Mouse (Mus musculus): ENCODE results near the gene Fam25c.

The Fam25c gene

GRCm38 (mm10) chr14:34363490-34364253, 8.4 kb upstream of the Fam25c start:
- no peak for DNase-seq (ENCODE audit: low spot score)

DNA sequence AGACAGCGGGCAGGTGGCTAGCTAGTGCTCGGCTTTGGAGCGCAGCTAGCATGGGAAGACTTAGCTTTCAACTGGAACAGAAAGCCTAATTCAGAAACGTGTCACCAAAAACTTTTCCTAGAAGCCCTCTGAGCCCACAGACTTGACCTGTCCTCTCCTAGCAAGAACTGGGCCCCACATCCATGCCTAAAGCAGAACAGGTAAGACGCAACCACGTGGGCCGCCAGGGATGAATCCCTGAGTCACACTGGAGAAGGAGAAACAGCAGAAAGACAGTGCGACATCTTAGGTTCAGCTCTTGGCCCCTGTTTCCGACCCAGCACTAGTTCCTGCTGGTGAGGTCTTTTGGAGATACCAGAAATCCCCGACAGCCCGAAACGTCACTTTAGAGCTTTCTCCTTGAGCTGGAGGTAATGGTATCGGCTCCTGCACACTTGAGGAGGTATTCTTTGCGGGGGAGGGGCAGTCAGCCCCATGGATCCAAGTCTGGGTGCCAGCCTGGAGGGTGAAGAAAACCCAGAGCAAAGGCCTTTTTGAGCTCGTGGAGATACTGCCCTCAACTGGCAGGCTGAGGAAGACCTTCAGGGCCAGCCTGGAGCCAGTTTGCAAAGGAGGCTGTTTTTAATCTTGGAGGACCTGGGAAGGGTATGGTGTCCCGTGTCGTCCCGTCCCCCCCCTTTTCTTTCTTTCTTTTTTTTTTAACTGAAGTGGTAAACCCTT, 7.7 kb upstream of the Fam25c start:
- DNase-seq (ENCODE audit: low spot score): peak; percentile 25

DNA sequence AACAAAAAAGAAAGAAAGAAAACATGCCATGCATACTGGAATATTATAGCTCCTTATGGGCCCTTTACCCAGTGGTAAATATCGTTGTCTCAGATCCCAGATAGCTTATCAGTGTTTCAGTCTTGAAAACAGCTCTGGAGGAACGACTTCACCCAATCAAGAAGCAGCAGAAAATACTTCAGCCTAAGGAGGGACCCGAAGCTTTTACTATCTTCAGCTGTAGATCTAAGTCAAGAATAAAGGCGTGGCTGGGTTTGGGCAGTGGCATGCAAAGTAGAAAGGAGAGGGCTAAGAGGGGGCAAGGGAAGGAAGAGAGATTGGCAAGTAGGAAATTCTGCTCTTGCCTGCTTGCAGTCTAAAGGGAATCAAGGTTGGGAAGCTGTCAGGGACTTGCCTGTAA, 6.9 kb upstream of the Fam25c start:
- DNase-seq (ENCODE audit: low spot score): no peak

- DNase-seq (ENCODE audit: low spot score): no peak
Measured at GRCm38 (mm10) chr14:34360251-34360650, 5.0 kb upstream of the Fam25c start.

DNA sequence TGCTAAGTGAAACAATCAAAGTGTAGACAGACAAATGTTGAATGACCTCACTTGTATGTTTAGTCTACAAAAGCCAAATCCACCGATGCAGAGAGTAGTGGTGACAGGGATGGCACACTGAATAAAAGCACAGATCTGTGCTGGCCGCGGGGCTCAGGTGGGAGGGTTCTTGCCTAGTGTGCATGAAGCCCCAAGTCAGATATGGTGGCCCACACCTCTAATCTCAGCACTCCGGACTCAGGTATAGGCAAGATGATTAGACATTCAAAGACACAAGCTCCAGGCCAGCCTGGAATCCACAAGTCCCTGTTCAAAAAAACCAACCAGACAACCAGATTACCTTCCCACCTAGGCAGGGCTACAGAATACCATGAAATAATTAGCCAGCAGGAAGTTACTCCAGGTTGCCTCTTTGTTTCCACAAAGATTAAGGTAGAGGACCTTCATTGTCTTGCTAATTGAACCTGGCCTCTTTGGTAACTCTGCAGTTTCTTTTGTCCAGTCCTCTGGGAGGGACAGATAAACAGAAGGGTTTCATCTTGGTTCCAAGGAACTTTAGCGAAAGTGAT, 4.5 kb upstream of the Fam25c start:
- no peak for DNase-seq (ENCODE audit: low spot score)

- no peak for DNase-seq (ENCODE audit: low spot score)
Measured at GRCm38 (mm10) chr14:34357671-34358455, 2.6 kb upstream of the Fam25c start.

DNA sequence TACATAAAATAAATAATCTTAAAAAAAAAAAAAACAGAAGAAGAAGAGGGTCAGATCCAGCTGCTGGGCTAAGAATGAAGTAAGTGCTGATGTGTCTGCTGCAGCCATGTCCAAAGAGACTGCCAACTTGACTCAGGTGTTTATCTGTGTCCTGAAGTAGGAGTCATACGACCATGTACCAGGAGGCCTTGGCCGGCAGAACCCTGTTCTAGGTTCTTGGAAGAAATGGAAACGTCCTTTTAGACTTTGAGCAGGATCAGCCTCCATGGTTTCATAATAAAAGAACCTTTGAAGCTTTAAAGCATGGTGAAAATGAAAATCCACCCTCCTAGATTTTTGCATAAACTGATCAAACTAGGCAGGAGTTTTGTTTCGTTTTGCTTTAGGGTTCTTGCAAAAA, 777 bp downstream of the Fam25c start:
- no peak for DNase-seq (ENCODE audit: low spot score)

- no peak for DNase-seq (ENCODE audit: low spot score)
Measured at GRCm38 (mm10) chr14:34353326-34353725, 1.9 kb downstream of the Fam25c start.

- no peak for DNase-seq (ENCODE audit: low spot score)
Measured at GRCm38 (mm10) chr14:34352523-34352922, 2.7 kb downstream of the Fam25c start.

- no peak for DNase-seq (ENCODE audit: low spot score)
Measured at GRCm38 (mm10) chr14:34351660-34352059, 3.6 kb downstream of the Fam25c start.

GRCm38 (mm10) chr14:34349007-34349406, 6.2 kb downstream of the Fam25c start:
- no peak for DNase-seq (ENCODE audit: low spot score)

GRCm38 (mm10) chr14:34348301-34348700, 6.9 kb downstream of the Fam25c start:
- no peak for DNase-seq (ENCODE audit: low spot score)

DNA sequence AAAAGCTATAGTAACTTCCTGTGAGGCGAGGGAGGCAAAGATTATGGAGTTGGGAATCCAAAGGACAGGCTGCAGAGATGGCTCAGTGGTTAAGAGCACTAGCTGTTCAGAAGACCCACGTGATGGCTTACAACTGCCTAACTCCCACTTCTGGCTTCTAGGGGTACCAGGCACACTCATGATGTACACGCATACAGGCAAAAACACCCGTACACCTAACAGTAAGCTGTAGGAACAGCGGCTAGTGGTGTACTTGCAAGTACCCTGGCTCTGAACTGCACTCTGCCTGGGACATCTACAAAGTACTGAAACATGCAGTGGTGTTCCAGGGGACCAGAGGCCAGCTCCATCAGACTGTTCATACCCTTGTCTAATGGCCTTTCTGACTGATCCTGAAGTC, 8.1 kb downstream of the Fam25c start:
- no peak for DNase-seq (ENCODE audit: low spot score)

- no peak for DNase-seq (ENCODE audit: low spot score)
Measured at GRCm38 (mm10) chr14:34345771-34346566, 9.3 kb downstream of the Fam25c start.

DNA sequence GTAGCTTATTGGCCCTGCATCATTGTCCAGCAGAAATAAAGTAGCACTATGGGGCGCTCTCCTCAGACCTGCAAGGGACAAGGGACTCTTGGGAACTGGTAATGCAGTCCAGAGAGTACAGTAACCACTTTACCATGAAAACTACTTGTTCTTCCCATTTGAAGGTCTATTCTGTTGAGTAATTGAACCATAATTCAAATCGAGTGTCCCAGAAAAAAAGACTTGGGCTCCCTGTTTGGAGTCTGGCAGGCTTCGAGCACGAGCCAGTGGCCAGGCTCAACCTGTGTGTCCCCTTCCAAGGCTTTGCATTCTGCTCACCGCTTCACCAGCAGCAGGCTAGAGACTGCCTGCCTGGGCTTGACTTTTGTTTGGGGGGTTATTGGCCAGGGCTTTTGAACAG, 10.9 kb downstream of the Fam25c start:
- DNase-seq (ENCODE audit: low spot score): no peak

DNA sequence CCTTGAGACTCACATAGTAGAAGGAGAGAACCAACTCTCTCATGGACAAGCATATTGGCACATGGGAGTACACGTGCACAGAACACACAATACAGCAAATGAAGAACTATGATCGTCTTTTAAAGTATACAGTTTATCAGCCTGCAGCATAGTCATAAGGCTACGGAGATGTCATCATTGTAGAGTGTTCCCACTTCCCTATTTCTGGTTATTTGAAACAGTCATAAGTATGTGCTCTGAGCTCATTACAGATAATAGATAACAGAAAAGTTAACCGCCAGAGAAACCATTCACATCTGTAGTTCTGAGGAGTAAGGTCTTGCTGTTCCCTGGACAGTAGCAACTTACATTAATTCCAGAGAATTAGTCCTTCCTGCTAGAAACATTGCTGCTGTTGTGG, 12.2 kb downstream of the Fam25c start:
- no peak for DNase-seq (ENCODE audit: low spot score)

DNA sequence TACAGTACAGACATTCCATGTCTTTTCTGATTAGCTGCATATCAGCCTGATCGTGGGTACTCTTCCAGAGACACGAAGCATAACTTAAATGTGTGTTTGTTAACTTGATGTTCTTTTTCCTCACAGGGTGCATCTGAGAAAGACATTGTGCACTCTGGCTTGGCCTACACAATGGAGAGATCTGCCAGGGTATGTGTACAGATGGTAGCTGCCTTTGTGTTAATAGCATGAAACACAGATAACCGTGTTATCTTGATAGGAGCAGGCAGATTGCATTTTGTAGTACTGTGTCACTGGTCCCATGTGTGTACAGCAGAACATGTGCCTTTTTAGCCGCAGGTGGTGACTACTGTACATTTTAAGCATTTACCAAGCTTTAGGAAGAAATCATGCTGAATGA, 13.2 kb downstream of the Fam25c start:
- DNase-seq (ENCODE audit: low spot score): no peak

GRCm38 (mm10) chr14:34339446-34339845, 15.8 kb downstream of the Fam25c start:
- DNase-seq (ENCODE audit: low spot score): no peak

- no peak for DNase-seq (ENCODE audit: low spot score)
Measured at GRCm38 (mm10) chr14:34332476-34332875, 22.8 kb downstream of the Fam25c start.

- no peak for DNase-seq (ENCODE audit: low spot score)
Measured at GRCm38 (mm10) chr14:34331886-34332285, 23.3 kb downstream of the Fam25c start.

- DNase-seq (ENCODE audit: low spot score): no peak
Measured at GRCm38 (mm10) chr14:34330657-34331158, 24.5 kb downstream of the Fam25c start.

Measured in ovary, postnatal 10 days (tissue).